Mouse (Mus musculus): Measurements from ENCODE around the gene Lrrc29.
A peak's percentile ranks its signal among the peaks of the same experiment; 100 is the strongest.

Lrrc29 gene

DNA sequence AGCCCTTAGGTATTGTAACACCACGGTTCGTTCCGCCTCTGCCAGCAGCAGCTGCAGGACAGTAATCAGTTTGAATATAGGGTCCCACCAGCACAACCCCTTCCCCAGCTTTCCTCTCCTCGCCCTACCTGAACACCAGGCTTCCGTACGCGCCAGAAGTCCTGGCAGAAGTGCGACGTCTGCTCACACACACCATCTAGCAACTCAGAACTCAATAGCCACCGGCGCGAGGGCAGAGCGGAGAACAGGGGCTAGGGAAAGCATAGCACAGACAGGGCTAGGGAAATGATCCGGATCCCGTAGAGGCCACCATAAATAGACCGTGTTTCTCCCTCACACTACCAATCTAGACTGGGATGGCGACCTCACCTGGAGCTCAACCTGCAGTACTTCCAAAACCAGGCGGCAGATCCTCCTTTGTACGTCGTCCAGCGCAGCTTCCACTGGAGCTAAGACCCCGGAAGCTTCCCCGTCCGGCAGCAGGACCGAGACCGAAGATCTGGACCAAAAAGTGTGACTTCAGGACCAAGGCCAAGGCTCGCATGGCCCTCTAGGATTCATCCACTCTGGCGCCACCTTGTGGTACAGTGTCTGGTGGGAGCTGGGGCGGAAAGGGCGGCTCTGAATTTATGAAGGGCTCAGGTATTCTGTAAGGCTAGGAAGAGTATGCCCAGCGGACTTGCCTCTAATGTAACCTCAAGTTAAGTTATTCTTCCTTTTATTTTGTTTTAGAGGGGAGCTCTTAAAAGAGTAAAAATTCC lies 35.3 kb downstream of the Lrrc29 start:
- peak; percentile 59 to 72 for DNase-seq (ENCODE audit: low spot score in 2 of 2)

DNA sequence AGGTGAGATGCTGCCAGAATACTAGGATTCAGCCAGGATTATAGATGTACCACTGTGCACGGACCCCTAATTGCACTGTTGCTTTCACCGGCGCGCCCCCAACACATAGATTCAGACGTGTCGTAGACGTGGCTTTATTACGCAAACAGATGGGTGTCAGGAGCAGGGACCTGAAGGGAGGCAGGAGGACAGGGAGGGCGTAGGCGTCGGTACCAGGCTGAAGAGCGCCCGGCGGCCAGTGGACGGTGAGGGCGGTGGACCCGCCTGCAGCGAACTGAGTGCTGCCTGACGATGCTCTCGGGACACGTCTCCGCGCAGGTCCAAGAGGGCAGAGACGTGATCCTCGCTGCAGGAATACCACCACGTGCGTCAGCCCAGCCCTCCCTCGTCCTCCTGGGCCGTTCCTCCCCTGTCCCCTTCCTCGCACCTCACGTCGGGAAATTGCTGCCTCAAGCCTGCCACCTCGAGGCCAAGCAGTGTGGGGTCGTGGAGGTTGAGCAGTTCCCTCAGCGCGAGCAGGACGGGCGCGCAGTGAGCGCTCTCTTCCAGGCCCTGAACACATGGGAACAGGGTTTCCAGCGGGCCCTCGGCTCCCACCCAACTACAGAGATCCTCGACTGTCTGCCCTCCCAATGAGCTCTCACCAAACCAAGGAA lies 36.1 kb downstream of the Lrrc29 start, which contains the start of gene 4931428F04Rik:
TSS of gene 4931428F04Rik (minus strand) at position 60 of the 656 bp plus-strand sequence.
- DNase-seq (ENCODE audit: low spot score in 2 of 2) = no peak

DNA sequence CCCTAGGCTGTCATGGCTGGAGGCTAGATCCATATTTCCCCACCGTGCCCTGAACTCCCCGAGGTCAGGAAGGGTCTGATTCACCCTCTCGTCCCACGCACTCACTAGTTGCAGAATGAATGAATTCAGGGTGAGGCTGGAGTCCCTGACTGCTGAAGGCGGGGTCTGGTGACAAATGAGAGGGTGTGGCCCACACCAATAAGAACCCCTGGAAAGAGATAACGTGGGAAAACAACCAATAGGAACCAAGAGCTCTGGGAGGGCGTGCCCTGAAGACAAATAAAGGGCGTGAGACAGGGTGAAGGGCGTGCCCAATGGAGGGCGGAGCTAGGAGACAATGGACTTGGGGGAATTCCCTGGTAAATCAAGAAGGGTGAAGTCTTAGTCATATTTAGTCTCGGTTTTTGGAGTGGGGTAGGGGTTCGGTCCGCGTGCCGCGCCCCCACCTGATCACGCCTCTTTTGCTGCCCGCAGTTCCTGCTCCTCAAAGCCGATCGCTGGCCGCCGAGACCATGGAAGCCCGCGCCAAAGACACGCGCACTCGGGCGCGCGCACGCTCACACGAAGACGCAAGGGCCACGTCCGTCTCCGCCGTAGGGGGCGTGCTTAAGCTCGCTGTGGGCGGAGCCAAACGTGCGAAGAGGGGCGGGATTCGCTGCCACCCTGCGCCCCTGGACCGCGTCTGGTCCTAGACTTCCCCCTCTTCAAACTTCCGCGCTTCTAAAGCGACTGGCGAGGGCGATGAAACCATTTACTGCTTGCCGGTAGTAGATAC lies 36.9 kb downstream of the Lrrc29 start:
- peak; percentile 91 to 92 for DNase-seq (ENCODE audit: low spot score in 2 of 2)

DNA sequence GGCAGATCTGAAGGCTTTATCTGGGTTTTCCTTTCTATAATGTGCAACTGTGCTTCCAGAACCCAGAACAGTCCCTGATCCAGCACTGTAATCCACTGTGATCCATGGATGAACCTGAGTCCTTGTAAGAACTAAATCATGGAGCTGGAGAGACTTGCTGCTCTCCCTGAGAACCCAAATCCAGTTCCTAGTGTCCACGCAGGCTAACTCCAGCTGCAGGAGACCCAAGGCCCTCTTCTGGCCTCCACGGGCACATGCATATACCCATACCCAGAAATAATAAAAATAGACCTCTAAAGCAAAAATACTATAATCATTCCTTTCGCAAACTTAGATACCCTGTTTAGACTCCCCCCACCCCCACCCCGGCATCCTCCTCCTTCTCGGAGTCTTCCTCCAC lies 37.8 kb downstream of the Lrrc29 start:
- no peak for DNase-seq (ENCODE audit: low spot score in 2 of 2)

DNA sequence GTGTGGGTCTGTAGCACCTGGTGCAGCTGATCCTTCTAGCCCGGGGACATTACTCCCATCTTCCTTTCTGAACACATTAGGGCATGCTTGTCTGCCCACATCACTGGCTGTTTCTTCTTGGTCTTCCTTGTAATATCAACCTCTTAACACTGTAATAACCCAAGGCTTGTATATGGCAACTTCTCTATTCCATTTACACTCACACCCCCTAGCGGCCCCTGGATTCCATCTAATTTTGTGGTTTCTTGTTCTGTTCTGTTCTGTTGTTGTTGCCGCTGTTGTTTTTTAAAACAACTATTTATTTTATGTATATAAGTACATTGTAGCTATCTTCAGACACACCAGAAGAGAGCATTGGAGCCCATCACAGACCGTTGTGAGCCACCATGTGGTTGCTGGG lies 39.2 kb downstream of the Lrrc29 start:
- no peak for DNase-seq (ENCODE audit: low spot score in 2 of 2)

DNA sequence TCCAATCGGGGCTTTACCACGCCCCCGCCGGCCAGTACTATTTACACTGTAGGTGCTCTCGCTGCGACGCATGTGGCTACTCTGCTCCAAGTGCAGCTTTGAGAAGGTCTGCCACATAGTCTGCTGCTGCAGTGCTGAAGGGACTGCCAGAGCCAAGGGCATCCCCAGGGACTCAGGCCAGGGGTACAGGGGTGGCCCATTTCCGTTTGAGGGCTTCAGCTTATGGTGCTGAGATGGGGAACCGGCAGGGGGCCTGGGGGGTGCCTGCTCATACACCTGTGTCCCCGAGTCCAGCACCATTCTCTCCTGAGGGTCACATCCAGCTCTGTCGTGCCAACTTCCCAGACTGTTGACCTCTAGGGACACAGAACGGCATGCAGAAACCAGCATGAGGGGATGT lies 40.6 kb downstream of the Lrrc29 start:
- no peak for DNase-seq (ENCODE audit: low spot score in 2 of 2)

DNA sequence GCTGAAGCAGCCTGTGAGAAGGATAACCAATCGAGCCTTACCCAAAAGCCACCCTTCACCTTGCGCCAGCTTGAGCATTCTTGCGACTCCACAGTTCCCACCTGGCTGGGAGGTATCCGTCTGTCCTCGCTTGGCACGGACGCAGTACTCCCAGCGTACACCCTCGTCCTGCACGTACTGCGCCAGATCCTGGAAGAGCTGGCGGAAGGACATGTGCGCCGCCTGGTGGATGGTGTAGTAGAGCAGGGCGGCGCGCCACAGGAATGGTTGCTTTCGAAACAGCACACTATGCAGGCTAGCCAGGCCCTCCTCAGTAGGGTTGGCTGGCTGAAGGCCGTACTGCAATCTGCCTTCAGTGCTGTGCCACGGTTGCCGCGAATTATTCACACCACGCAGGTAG lies 43.0 kb downstream of the Lrrc29 start:
- DNase-seq (ENCODE audit: low spot score in 2 of 2) = no peak

DNA sequence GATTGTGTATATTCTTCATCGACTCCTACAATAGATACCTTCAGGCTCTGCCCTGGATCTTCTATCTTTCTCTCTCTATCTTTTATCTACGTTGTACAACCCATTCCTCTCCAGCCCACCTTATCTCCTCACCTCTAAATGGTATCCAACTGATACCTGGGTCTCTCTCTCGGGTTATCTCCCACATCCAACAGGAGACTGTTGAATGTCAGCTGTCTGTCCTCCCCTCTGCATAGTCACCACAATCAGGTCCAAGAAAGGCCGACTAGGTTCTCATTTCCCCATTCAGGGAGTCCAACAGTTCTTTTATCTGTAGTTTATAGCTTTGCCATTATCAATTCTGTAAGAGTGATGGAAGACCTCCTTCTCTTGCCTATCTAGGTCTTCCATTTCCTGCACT lies 43.8 kb downstream of the Lrrc29 start:
- DNase-seq (ENCODE audit: low spot score in 2 of 2) = no peak

DNA sequence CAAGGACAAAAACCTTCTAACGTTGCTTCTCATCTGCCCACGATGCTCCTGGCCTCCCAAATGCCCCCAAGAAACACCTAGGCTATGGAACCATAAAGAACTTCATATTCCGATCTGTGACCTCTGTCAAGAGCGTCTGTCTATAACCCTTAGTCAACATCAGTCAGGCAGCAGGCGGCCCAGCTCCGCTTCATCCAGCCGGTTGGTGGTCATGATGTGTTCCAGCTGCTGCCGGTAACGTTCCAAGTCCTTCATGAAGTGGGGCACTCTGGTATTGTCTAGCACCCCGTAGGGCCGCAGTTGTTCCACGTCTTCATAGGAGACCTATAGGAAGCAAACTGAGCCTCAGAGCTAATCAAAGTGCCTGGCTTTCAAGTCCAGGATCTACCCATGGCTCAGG lies 44.3 kb downstream of the Lrrc29 start:
- no peak for DNase-seq (ENCODE audit: low spot score in 2 of 2)

DNA sequence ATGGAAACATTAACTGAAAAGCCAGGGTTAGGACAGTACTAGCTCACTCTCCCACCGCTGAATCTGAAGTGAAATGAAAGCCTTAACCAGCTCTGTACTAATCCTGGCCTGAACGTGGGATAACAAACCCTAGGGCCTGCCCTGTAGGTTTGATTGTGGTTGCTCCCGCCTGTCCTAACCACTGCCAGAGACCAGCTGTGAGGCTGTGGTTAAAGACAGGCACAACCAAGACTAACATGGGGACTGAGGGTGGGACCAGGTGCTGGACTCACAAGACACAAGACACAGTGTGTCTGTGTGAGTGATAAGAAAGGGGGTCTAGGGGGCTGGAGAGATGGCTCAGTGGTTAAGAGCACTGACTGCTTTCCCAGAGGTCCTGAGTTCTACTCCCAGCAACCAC lies 45.5 kb downstream of the Lrrc29 start:
- no peak for DNase-seq (ENCODE audit: low spot score in 2 of 2)

DNA sequence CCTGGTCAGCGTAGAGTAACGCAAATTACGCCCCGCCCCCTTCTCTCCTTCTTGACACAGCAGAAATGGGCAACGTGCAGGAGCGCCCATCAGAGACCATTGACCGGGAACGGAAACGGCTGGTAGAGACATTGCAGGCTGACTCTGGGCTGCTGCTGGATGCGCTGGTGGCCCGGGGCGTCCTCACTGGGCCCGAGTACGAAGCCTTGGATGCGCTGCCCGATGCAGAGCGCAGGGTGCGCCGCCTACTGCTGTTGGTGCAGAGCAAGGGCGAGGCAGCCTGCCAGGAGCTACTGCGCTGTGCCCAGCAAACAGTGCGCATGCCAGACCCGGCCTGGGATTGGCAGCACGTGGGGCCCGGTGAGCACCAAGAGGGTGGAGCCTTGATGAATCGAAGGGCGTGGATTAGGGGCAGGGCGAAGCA lies 47.2 kb downstream of the Lrrc29 start:
- peak in 1 of 2 experiments; percentile 72 for DNase-seq (ENCODE audit: low spot score in 2 of 2)

DNA sequence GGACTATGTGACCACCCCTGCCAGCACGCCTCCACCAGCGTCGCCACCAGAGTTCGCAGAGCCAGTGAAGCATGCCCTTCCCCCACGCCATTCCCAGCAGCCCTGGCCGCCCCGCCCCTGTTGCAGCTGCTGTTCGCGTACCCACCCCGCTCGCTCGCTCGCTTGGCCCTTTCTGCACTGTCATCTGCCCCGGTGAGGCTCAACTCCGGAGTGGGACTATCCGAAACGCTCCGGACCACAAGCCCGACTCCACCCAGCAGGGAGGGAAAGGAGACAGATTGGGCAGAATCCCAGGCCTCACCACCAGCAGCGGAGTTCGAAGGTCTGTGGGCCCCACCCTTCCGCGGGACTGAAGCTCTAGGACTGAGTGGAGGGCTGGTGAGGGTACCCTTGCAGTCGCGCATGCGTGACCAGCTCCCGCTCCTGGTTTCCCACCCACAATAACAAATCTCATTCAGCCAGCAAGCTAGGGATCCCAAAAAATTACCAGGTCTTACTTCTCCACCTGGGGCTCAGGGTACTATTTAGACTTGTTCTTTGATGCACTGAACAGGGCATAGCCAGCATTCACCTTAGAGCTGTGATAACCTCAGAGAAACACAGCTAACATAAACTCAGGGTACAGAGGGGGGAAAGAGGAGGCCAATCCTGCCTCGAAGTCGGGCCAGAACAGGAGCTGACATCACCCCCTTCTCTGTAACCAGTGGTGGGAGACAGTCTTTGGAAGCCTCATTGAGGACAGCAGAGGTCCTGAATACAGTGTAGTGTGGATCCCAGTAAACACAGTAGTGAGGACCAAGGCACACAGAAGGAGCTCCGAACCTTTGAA lies 49.6 kb downstream of the Lrrc29 start:
- no peak for DNase-seq (ENCODE audit: low spot score in 2 of 2)

DNA sequence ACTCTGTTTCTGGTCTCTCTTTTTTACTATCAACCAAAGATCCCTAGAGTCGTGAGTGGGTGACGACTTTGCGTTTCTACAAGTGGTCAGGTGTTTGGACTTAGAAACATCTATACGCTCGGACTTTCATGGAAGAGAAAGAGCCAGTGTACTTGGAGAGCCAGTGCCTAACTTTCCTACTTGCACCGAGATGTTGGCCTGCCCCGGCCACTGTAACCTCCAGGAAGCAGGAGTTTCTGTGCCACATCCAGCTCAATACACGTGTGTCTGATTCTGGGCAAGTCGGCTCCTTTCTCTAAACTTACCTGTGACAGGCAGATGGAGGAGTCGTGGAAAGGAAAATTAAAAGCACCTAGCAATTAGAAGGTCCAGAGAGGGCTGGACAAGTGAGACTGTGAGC lies 50.2 kb downstream of the Lrrc29 start, which contains the start of gene Nol3:
TSS of gene Nol3 (plus strand) at position 301 of the 400 bp plus-strand sequence.
- DNase-seq (ENCODE audit: low spot score in 2 of 2) = no peak

DNA sequence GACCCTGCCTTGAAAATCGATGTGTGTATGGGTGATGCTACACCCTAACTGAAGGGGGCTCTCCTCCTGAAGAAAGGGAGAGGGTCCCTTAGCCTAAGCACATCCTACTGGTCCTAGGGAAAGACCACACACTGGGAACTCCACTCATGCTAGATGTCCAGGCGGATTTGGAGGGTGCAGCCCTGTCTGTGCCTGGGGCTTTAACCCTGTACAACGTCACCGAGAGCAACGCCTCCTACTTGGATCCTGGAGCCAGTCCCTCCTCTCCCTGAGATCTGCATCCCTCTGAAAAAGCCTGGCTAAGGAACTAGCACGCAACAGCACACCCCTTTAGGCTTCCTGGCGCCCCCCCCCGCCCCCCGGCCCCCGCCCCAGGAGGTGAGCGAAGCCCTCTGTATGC lies 50.7 kb downstream of the Lrrc29 start:
- DNase-seq (ENCODE audit: low spot score in 2 of 2) = no peak

DNA sequence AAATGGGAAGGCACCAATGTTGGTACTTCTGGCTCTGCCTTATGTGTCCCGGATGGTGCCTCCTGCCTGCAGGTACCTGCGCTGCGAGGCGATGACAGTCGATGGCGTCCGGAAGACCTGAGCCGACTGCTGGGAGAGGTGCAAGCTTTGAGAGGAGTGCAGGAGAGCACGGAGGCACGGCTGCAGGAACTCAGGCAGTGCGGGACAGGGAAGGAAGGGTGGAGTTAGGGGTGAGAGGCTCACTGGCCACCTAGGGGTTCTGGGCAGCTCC lies 55.2 kb downstream of the Lrrc29 start:
- DNase-seq (ENCODE audit: low spot score in 2 of 2) = no peak

DNA sequence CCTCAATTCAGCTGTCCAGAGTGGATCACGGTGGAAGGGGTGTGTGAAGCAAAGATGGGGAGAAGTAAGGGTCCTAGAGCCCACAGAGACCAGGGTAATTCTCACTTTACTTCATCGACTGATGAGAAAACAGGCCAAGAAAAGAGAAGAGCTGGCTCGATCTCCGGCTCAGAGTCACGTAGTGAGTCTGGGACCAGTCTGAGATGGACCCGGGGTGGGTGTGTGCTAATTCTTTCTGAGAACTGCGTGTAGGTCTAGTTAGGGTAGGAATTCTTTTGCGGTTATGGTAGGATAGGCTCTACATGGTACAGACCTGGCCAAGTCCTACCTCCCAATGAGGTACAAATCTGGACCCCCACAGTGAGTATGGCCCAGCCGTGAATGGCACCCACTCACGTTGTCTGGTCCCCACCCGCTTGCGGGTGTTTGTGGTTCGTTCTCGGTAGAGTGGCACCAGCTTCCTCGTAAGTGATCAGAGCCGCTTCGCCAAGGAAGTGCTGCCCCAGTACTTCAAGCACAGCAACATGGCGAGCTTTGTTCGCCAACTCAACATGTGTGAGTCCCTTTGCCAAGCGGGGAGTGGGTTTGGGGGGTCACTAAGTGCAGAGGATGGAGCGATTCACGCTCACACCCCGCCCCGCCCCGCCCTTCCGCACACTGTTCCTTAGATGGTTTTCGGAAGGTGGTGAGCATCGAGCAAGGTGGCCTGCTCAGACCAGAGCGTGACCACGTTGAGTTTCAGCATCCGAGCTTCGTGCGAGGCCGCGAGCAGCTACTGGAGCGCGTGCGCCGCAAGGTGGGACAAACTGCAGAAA lies 55.8 kb downstream of the Lrrc29 start:
- DNase-seq (ENCODE audit: low spot score in 2 of 2) = no peak

DNA sequence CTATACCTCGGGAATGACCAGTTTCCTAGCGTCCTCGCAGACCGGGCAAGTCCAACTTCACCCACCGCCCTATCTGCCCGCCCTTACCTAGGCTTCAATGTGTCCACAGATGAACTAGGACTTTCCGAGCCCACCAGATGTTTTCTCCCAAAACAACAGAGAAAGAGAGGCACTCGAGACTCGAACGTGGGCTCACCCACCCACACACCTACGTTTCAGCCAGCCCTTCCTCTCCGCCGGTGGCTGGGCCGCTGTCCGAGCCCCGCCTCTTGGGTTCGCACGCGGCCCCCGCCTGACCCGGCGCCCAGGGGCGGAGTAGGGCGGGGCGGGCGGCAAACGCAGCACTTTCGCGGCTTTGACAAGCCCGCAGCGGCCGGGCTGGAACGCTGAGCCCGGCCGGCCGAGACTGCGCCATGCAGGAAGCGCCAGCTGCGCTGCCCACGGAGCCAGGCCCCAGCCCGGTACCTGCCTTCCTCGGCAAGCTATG lies 56.6 kb downstream of the Lrrc29 start, which contains the start of gene Hsf4:
TSS of gene Hsf4 (plus strand) at position 341 of the 487 bp plus-strand sequence.
- no peak for DNase-seq (ENCODE audit: low spot score in 2 of 2)

DNA sequence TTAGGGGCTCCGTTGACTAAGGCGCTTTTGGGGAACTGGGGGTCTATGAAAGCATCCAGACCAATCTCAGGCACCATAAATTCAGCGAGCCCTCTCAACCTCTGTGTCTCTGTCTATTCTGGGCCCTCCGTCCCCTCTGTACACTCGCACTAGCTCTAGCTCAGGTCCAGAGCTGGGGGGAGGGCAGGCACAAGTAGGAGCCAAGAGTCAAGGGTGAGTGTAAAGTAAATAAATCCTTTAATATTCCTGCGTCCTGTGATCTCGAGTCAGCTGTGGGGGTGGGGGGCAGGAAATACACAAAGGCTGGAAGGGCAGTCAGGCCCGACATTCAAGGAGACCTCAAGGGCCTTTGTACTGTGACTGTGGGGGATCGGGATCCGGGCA lies 57.0 kb downstream of the Lrrc29 start:
- no peak for DNase-seq (ENCODE audit: low spot score in 2 of 2)

DNA sequence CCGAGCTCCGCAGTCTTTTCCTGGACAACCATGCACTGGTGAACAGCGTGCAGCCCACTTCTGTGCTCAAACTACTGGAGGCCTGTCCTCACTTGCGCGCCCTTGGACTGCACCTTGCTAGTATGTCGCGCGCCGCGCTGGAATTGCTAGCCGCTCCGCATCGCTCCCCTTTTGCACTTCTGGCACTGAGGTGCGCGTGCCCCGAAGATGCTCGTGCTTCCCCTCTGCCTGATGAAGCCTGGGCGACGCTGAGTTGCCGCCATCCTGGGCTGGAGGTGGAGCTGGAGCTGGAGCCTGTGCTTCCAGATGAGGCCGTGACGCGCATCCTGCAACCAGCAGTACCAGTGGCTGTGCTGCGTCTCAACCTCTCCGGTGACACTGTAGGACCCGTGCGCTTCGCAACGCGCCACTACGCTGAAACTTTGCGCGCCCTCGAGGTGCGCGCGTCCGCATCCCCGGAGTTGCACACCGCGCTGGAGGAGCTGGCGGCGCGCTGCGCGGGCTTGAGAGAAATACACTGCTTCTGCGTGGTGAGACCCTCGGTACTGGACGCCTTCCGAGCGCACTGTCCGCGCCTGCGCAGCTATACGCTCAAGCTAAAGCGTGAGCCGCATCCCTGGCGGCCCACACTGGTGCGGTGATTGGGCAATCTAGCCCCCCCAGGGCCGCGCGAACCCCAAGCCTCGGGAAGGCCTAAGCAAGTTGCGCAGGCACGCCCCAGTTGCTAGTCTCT lies 57.6 kb downstream of the Lrrc29 start:
- peak; percentile 61 to 71 for DNase-seq (ENCODE audit: low spot score in 2 of 2)

DNA sequence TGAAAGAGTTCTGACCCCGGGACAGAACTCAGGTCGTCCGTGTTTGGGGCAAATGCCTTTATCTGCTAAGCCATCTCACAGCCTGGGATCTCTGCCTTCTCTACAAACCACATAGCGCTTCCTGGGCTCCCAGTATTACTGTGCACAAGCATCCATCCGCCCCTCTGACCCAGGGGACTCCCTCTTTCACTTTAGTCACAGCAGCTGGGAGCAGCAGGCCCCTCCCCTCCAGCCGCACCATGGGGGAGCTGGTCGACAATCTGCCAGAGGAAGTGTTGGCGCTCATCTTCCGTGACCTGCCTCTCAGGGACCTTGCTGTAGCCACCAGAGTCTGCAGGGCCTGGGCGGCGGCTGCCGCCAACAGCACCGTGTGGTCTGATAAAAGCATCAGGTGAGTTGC lies 59.3 kb downstream of the Lrrc29 start:
- DNase-seq (ENCODE audit: low spot score in 2 of 2) = no peak

Measured in frontal cortex, postnatal 25 days (tissue).